Mouse (Mus musculus): ENCODE results near the gene Jag2.

The Jag2 gene

DNA sequence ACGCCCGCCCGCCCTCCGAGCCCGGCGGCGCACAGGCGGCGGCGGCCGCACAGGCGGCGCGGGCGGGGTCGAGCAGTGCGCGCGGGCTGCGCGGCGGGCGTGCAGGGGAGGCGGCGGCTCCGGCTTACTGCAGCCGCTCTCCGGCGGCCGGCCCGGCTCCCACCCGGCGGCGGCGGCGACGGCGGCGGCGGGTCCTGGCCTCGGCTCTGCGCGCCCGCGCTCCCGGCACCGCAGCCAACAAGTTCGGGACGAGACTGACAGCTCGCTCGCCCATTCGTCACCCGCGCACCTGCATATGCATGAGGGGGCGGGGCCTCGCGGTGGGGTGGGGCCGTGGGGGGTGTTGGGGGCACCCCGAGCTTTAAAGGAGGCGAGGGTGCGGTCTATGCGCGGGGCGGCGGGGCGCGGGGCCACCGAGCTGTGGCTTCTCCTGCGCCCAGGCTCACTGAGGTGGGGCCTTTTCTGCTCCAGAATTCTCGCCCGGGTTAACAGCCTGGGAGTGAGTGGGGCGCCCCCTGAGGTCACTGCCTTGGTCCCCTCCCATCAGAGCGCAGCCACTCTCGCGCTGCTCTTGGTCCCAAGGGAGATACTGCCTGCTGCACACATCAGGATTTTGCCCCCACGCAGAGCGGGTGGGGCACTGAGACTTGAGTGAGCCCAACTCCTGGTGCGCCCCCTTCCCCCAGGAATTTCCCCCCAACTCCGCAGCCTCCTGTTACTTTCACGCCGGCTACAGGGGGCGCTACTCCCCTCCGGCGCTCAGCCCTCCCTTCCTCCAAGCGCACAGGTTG, at the start of gene Jag2:
TSS of gene Jag2 (minus strand) at position 215 of the 791 bp plus-strand sequence.
- Histone ChIP-seq H3K4me1 (replicated peaks; ENCODE audit: low read depth, low read length) (peaks cover 55% of the 10 kb centered on the region), H3K36me3 (ENCODE audit: insufficient read depth, low read length) (no peaks in the 10 kb centered on the region; the same call in 1 of the 2 replicates)
- TF ChIP-seq CTCF (conservative IDR thresholded peaks at IDR 0.05; ENCODE audit: low read length) (peak; percentile 69), POU5F1 (IDR thresholded peaks at IDR 0.05; ENCODE audit: borderline replicate concordance, low read length) (peak; percentile 30; the same call in 1 of the 2 replicates), NANOG (IDR thresholded peaks at IDR 0.05; ENCODE audit: borderline replicate concordance, low read length) (no peak)

DNA sequence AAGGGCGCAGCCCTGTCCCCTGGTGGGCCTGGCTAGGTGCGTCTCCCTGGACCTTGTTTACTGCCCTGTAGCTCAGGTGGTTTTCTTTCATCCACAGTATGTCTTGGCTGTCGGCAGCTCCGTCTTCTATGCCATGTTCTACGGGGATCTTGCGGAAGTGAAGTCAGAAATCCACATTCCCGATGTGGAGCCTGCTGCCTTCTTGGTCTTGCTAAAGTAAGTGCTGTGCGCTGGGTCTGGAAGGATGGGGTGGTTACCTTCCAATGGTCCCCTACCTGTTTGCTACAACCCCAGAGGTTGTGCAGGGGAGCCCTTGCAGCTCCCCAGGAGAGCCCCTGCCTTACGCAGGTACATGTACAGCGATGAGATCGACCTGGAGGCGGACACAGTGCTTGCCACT, 47.6 kb upstream of the Jag2 start:
- peaks cover 76% of the 10 kb centered on the region for H3K36me3 ChIP-seq (ENCODE audit: insufficient read depth, low read length)
- H3K9me3 ChIP-seq (ENCODE audit: low read length) = no peaks in the 10 kb centered on the region
- peak overlapping the region; percentile 90 for H3K4me3 ChIP-seq (replicated peaks; ENCODE audit: low read length)
- peaks cover 21% of the 10 kb centered on the region for H3K4me1 ChIP-seq (replicated peaks; ENCODE audit: low read depth, low read length)
- H3K27me3 ChIP-seq (ENCODE audit: insufficient read depth, low read length) = no peaks in the 10 kb centered on the region
- no peak for TF ChIP-seq CTCF (conservative IDR thresholded peaks at IDR 0.05; ENCODE audit: low read length)
- TF ChIP-seq POU5F1 (IDR thresholded peaks at IDR 0.05; ENCODE audit: borderline replicate concordance, low read length) = no peak
- TF ChIP-seq NANOG (IDR thresholded peaks at IDR 0.05; ENCODE audit: borderline replicate concordance, low read length) = no peak

More for the DNA sequence above, at the start of gene Jag2:
- no peaks in the 10 kb centered on the region for H3K9me3 ChIP-seq (ENCODE audit: low read length)
- H3K27me3 ChIP-seq (ENCODE audit: insufficient read depth, low read length) = peaks cover 67% of the 10 kb centered on the region
- peak within 1 kb of the TSS; percentile 82 for H3K4me3 ChIP-seq (replicated peaks; ENCODE audit: low read length)

DNA sequence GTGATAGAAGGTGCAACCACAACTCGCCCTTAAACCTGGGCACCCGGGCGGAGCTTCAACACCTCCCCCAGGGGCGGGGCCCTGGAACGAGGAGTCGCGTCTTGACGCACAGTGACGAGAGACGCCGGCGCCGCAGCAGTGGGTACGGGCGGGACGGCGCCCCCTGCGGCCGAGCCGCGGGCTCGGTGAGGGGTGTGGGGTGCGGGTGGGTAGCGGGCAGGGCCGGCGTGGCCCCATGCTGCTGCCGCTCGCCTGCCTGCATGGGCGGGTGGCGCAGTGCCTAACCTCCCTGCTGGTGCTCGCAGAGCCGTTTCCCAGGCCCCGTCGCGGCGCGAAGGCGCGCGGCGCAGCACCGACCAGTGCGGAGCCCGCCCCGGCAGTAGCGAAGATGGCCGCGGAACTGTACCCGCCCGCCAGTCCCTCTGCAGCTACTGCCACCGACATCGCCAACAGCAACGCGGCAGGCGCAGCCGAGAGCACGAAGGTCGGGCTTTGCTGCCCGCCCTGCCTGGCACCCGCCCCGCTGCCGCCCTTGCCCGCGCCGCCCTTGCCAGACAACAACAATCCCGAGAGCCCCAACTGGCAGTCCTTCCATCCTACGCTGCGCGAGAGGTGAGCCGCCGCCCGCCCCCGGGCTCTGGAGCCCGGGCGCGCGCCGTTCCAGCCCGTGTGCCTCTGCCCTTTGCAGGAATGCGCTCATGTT, 46.9 kb upstream of the Jag2 start, which contains the start of gene Btbd6:
TSS of gene Btbd6 (plus strand) at position 112 of the 703 bp plus-strand sequence.
- TF ChIP-seq POU5F1 (IDR thresholded peaks at IDR 0.05; ENCODE audit: borderline replicate concordance, low read length) (no peak), CTCF (conservative IDR thresholded peaks at IDR 0.05; ENCODE audit: low read length) (no peak), NANOG (IDR thresholded peaks at IDR 0.05; ENCODE audit: borderline replicate concordance, low read length) (no peak)
- no peaks in the 10 kb centered on the region for H3K27me3 ChIP-seq (ENCODE audit: insufficient read depth, low read length)

DNA sequence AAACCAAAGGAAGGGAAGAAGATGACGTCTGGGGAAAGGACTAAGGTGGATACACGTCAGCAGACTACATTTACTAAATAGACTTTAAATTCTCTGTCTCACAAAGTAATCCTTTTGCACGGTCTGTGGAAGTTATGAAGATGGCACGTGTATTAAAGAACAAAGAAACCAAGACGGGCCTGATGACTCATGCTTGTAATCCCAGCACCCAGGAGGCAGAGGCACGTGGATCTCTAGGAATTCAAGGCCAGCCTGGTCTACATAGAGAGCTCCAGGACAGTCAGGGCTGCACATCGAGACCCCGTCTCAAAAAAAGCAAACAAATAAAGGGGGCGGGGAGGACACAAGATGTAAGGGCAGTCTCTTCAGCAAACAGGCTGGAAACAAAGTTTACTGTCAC, 45.2 kb upstream of the Jag2 start:
- Histone ChIP-seq H3K4me3 (replicated peaks; ENCODE audit: low read length) (no peak overlapping the region), H3K36me3 (ENCODE audit: insufficient read depth, low read length) (peaks cover 74% of the 10 kb centered on the region)
- TF ChIP-seq POU5F1 (IDR thresholded peaks at IDR 0.05; ENCODE audit: borderline replicate concordance, low read length) (no peak), NANOG (IDR thresholded peaks at IDR 0.05; ENCODE audit: borderline replicate concordance, low read length) (no peak), CTCF (conservative IDR thresholded peaks at IDR 0.05; ENCODE audit: low read length) (no peak)

More for the DNA sequence above, 46.9 kb upstream of the Jag2 start, which contains the start of gene Btbd6:
- Histone ChIP-seq H3K36me3 (ENCODE audit: insufficient read depth, low read length) (peaks cover 76% of the 10 kb centered on the region), H3K4me3 (replicated peaks; ENCODE audit: low read length) (peak within 1 kb of the TSS; percentile 90), H3K4me1 (replicated peaks; ENCODE audit: low read depth, low read length) (peaks cover 21% of the 10 kb centered on the region), H3K9me3 (ENCODE audit: low read length) (no peaks in the 10 kb centered on the region)

DNA sequence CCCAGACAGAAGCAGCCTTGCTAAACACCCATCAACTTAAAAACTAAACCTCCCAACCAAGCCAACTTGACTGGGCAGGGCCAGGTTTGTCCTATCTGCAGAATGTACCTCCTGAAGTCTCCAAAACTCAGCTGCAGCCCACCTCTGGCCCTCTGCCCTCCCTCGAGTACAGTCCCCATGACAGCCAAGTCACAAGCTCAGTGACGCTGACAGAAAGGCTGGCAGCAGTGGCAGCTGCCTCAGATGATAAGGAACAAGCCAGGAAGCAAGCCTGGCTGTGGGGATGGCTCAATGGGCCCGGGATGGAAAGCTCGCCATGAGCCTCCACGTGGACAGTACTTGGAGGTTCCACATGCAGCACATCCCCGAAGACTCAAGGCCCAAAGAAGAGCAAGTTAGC, 40.0 kb upstream of the Jag2 start:
- Histone ChIP-seq H3K4me3 (replicated peaks; ENCODE audit: low read length) (no peak overlapping the region), H3K9me3 (ENCODE audit: low read length) (no peaks in the 10 kb centered on the region), H3K4me1 (replicated peaks; ENCODE audit: low read depth, low read length) (no peaks in the 10 kb centered on the region), H3K36me3 (ENCODE audit: insufficient read depth, low read length) (peaks cover 98% of the 10 kb centered on the region), H3K27me3 (ENCODE audit: insufficient read depth, low read length) (no peaks in the 10 kb centered on the region)
- TF ChIP-seq CTCF (conservative IDR thresholded peaks at IDR 0.05; ENCODE audit: low read length) = no peak
- TF ChIP-seq NANOG (IDR thresholded peaks at IDR 0.05; ENCODE audit: borderline replicate concordance, low read length) = no peak
- no peak for TF ChIP-seq POU5F1 (IDR thresholded peaks at IDR 0.05; ENCODE audit: borderline replicate concordance, low read length)

More for the DNA sequence above, 45.2 kb upstream of the Jag2 start:
- no peaks in the 10 kb centered on the region for H3K27me3 ChIP-seq (ENCODE audit: insufficient read depth, low read length)
- H3K9me3 ChIP-seq (ENCODE audit: low read length) = no peaks in the 10 kb centered on the region
- peaks cover 21% of the 10 kb centered on the region for H3K4me1 ChIP-seq (replicated peaks; ENCODE audit: low read depth, low read length)

DNA sequence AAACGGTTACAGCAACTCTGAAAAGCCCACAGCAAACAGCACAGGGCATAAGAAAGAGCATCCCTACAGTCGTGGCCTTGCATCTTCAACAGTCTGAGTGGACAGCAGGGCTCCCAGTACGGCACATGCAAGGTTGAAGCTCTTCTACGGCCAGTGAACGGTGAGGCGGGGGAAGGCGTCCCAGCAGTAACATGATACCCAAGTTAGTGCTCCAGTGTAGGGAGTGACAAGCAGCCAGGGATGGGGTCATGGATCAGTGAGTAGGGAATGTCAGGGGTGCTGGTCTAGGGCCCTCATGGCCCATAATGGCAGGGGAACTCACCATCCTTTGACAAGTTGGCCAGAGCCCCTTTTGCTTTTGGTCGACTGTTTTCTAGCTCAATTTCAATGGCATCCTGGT, 39.4 kb upstream of the Jag2 start:
- H3K9me3 ChIP-seq (ENCODE audit: low read length) = no peaks in the 10 kb centered on the region
- peaks cover 98% of the 10 kb centered on the region for H3K36me3 ChIP-seq (ENCODE audit: insufficient read depth, low read length)
- no peaks in the 10 kb centered on the region for H3K27me3 ChIP-seq (ENCODE audit: insufficient read depth, low read length)
- H3K4me3 ChIP-seq (replicated peaks; ENCODE audit: low read length) = no peak overlapping the region
- H3K4me1 ChIP-seq (replicated peaks; ENCODE audit: low read depth, low read length) = no peaks in the 10 kb centered on the region
- TF ChIP-seq NANOG (IDR thresholded peaks at IDR 0.05; ENCODE audit: borderline replicate concordance, low read length) = no peak
- TF ChIP-seq CTCF (conservative IDR thresholded peaks at IDR 0.05; ENCODE audit: low read length) = no peak
- TF ChIP-seq POU5F1 (IDR thresholded peaks at IDR 0.05; ENCODE audit: borderline replicate concordance, low read length) = no peak

DNA sequence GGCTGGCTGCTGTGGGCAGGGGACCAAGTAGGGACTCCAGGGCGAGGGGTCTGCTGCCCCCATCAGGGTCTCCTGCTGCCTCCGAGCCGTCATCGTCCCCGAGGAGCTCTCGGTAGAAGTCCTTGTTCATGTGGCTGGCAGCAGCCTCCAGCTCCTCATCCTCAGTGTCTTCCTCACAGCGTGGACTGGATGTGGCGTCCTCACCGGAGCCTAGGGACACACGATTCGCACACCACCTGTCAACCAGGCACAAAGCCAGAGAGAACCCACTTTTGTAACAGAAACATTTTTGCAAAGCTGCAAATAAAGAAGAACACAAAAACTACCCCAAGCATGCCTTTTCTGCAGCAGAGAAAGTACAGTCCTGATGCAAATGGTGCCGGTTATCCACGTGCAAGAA, 36.2 kb upstream of the Jag2 start:
- H3K36me3 ChIP-seq (ENCODE audit: insufficient read depth, low read length) = peaks cover 98% of the 10 kb centered on the region

DNA sequence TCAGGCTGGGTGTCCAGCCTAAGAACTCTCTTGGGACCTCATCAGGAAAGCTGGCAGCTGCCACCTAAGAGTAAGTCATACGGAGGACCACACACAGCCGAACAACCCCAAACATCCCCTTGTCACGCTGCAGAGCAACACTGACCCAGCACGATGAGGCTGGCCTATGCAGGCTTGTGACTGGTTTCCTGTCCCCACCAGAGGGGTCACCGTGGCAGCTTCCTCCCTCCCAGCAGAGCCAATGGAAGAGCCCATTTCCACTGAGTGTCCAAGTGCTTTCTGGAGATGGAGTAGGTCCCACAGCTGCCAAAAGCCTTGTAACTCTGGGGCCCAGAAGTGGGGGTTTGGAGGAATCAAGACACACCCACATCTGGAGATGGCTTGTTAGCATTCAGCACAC, 32.3 kb upstream of the Jag2 start:
- Histone ChIP-seq H3K27me3 (ENCODE audit: insufficient read depth, low read length) (no peaks in the 10 kb centered on the region), H3K36me3 (ENCODE audit: insufficient read depth, low read length) (peaks cover 96% of the 10 kb centered on the region), H3K4me1 (replicated peaks; ENCODE audit: low read depth, low read length) (peaks cover 5% of the 10 kb centered on the region), H3K4me3 (replicated peaks; ENCODE audit: low read length) (no peak overlapping the region), H3K9me3 (ENCODE audit: low read length) (no peaks in the 10 kb centered on the region)
- TF ChIP-seq POU5F1 (IDR thresholded peaks at IDR 0.05; ENCODE audit: borderline replicate concordance, low read length) (no peak), CTCF (conservative IDR thresholded peaks at IDR 0.05; ENCODE audit: low read length) (no peak), NANOG (IDR thresholded peaks at IDR 0.05; ENCODE audit: borderline replicate concordance, low read length) (no peak)

More for the DNA sequence above, 36.2 kb upstream of the Jag2 start:
- TF ChIP-seq CTCF (conservative IDR thresholded peaks at IDR 0.05; ENCODE audit: low read length) (no peak), NANOG (IDR thresholded peaks at IDR 0.05; ENCODE audit: borderline replicate concordance, low read length) (no peak), POU5F1 (IDR thresholded peaks at IDR 0.05; ENCODE audit: borderline replicate concordance, low read length) (no peak)
- Histone ChIP-seq H3K27me3 (ENCODE audit: insufficient read depth, low read length) (no peaks in the 10 kb centered on the region), H3K4me1 (replicated peaks; ENCODE audit: low read depth, low read length) (no peaks in the 10 kb centered on the region), H3K9me3 (ENCODE audit: low read length) (no peaks in the 10 kb centered on the region), H3K4me3 (replicated peaks; ENCODE audit: low read length) (no peak overlapping the region)

Measured in E14TG2a.4 (cell line).